Mouse (Mus musculus) neural tube, embryonic 14.5 days (tissue): ENCODE measurements at regions not wholly inside any gene's neighbourhood (a gene's known extent, or its start where the extent isn't known, plus 50 kb on each side); places are given as distances from the start of the nearest gene placed in this dataset.
A peak's percentile ranks its signal among the peaks of the same experiment; 100 is the strongest.
"Not testable (repeated sequence)": the region's sequence is repeated elsewhere in the genome, so short reads cannot be mapped to it uniquely, and the experiment has no call there.

ENCODE experiments used
- ATAC-seq: fragments of 200-750 bp; cut with Nextera tagmentation; 2 replicates; pipeline ENCODE4 v1.8.0; 2017; ENCODE audit warnings: low read depth, mild to moderate bottlenecking, moderate TSS enrichment, moderate library complexity
- H3K27ac ChIP-seq: fragments of 300-500 bp; sonication (generic); 2 replicates; pipeline ENCODE4 v1.5.1; 2014; ENCODE audit warnings: low read depth, mild to moderate bottlenecking, control low read depth, low read length, moderate library complexity, mixed read lengths
- H3K27me3 ChIP-seq: fragments of 300-500 bp; sonication (generic); 2 replicates; pipeline ENCODE4 v1.6.1; 2014; ENCODE audit warnings: low read length; ENCODE audit not compliant: control insufficient read depth, insufficient read depth
- H3K36me3 ChIP-seq: fragments of 300-500 bp; sonication (generic); 2 replicates; pipeline ENCODE4 v1.6.1; 2014; ENCODE audit warnings: low read length, mixed read lengths; ENCODE audit not compliant: control insufficient read depth, insufficient read depth
- H3K4me1 ChIP-seq: fragments of 300-500 bp; sonication (generic); 2 replicates; pipeline ENCODE4 v1.6.1; 2014; ENCODE audit warnings: low read length; ENCODE audit not compliant: control insufficient read depth, insufficient read depth
- H3K4me2 ChIP-seq: fragments of 300-500 bp; sonication (generic); 2 replicates; pipeline ENCODE4 v1.6.1; 2014; ENCODE audit warnings: mild to moderate bottlenecking, low read depth, low read length, control low read depth
- H3K4me3 ChIP-seq: fragments of 300-500 bp; sonication (generic); 2 replicates; pipeline ENCODE4 v1.5.1; 2014; ENCODE audit warnings: low read depth, low read length, control low read depth, mixed read lengths
- H3K9ac ChIP-seq: fragments of 300-500 bp; sonication (generic); replicated peaks from 2 replicates; pipeline ENCODE4 v1.6.1; 2014; ENCODE audit warnings: low read depth, mild to moderate bottlenecking, control low read depth, low read length, mixed read lengths
- H3K9me3 ChIP-seq: fragments of 300-500 bp; sonication (generic); 2 replicates; pipeline ENCODE4 v1.6.1; 2016; ENCODE audit warnings: low read length; ENCODE audit not compliant: control insufficient read depth
- WGBS: fragments of 180-500 bp; shearing (Covaris S2); extraction: QIAGEN DNeasy Blood & Tissue Kit; methylation state at CpG from one replicate; pipeline ENCODE4 v1.1.7; 2014; 5-methylcytosine and 5-hydroxymethylcytosine counted together

- peak; percentile 88 for ATAC-seq
- WGBS, result 67% methylated on average over 2 of the region's 3 CpGs
- not testable (repeated sequence) for H3K9ac ChIP-seq, H3K27ac ChIP-seq, H3K27me3 ChIP-seq, H3K36me3 ChIP-seq, H3K4me2 ChIP-seq, H3K4me3 ChIP-seq, H3K9me3 ChIP-seq, H3K4me1 ChIP-seq
Observed at GRCm38 (mm10) chr16:3114473-3115335, 476.1 kb upstream of the Olfr161 start.

GRCm38 (mm10) chr16:3115336-3116112, 475.3 kb upstream of the Olfr161 start:
- peak; percentile 69 for ATAC-seq
- not testable (repeated sequence) for H3K36me3 ChIP-seq
- WGBS, result 77% methylated on average over 8 of the region's 9 CpGs

GRCm38 (mm10) chr16:3116113-3116511, 474.7 kb upstream of the Olfr161 start:
- H3K4me1 ChIP-seq, H3K36me3 ChIP-seq, H3K4me2 ChIP-seq, H3K9me3 ChIP-seq, H3K4me3 ChIP-seq, H3K27me3 ChIP-seq, H3K9ac ChIP-seq, H3K27ac ChIP-seq, ATAC-seq: not testable (repeated sequence)
- 85% methylated on average over 2 of the region's 3 CpGs for WGBS

More at GRCm38 (mm10) chr16:3115336-3116112, 475.3 kb upstream of the Olfr161 start:
- not testable (repeated sequence) for H3K4me3 ChIP-seq, H3K4me1 ChIP-seq, H3K27ac ChIP-seq, H3K27me3 ChIP-seq, H3K9ac ChIP-seq, H3K4me2 ChIP-seq, H3K9me3 ChIP-seq

GRCm38 (mm10) chr16:3121216-3121615, 469.6 kb upstream of the Olfr161 start:
- not testable (repeated sequence) for H3K9ac ChIP-seq, H3K27me3 ChIP-seq, H3K36me3 ChIP-seq, H3K4me2 ChIP-seq, H3K9me3 ChIP-seq, H3K27ac ChIP-seq, H3K4me3 ChIP-seq, H3K4me1 ChIP-seq, ATAC-seq

- H3K27me3 ChIP-seq, H3K36me3 ChIP-seq, H3K4me3 ChIP-seq, H3K9ac ChIP-seq, H3K4me1 ChIP-seq, H3K27ac ChIP-seq, H3K9me3 ChIP-seq, H3K4me2 ChIP-seq, ATAC-seq: not testable (repeated sequence)
- 62% methylated on average over 4 of the region's 6 CpGs for WGBS
Observed at GRCm38 (mm10) chr16:3122145-3122860, 468.5 kb upstream of the Olfr161 start.

- not testable (repeated sequence) for H3K4me2 ChIP-seq, H3K9me3 ChIP-seq, H3K9ac ChIP-seq, H3K36me3 ChIP-seq, H3K4me3 ChIP-seq, H3K27ac ChIP-seq, H3K4me1 ChIP-seq, H3K27me3 ChIP-seq
- ATAC-seq, result peak; percentile 41; the same call in 1 of the 2 replicates
- 67% methylated on average over 8 of the region's 8 CpGs for WGBS
Observed at GRCm38 (mm10) chr16:3122861-3123477, 467.9 kb upstream of the Olfr161 start.

GRCm38 (mm10) chr16:3127317-3127716, 463.5 kb upstream of the Olfr161 start:
- not testable (repeated sequence) for H3K4me2 ChIP-seq, H3K27me3 ChIP-seq, H3K4me1 ChIP-seq, ATAC-seq, H3K36me3 ChIP-seq, H3K4me3 ChIP-seq, H3K9me3 ChIP-seq, H3K27ac ChIP-seq, H3K9ac ChIP-seq
- 39% methylated on average over 2 of the region's 2 CpGs for WGBS
